Mouse (Mus musculus) ES-E14 (cell line): Measurements from ENCODE around the gene Hnrnph1. TPM values are rescaled to one million over a fixed set of nuclear protein-coding genes. Genes with fewer than 3 reads are reported as not detected.
"Not testable (repeated sequence)": the region's sequence is repeated elsewhere in the genome, so short reads cannot be mapped to it uniquely, and the experiment has no call there.

Experiments
- DNase-seq: peaks from one replicate; pipeline ENCODE4 v3.0.0-alpha.2; 2013; ENCODE audit warnings: low read depth, low spot score
- H3K27ac ChIP-seq: 2 replicates; pipeline ENCODE4 v1.5.1; 2012; ENCODE audit warnings: low read depth, mild to moderate bottlenecking, low read length, moderate library complexity, mixed read lengths; ENCODE audit not compliant: poor library complexity, insufficient read depth, severe bottlenecking
- H3K36me3 ChIP-seq: 2 replicates; pipeline ENCODE4 v1.6.1; 2012; ENCODE audit warnings: mild to moderate bottlenecking, low read length, moderate library complexity, mixed read lengths; ENCODE audit not compliant: control insufficient read depth, poor library complexity, insufficient read depth, severe bottlenecking
- H3K4me1 ChIP-seq, 2 experiments: fragments of 150-350 bp in 1 of 2; sonication (generic) in 1 of 2; 2 replicates each; pipeline ENCODE4 v1.6.1; 2012; ENCODE audit warnings: low read length in 2 of 2, mild to moderate bottlenecking in 1 of 2, mixed read lengths in 1 of 2; ENCODE audit not compliant: control insufficient read depth in 2 of 2, insufficient read depth in 2 of 2, poor library complexity in 1 of 2
- H3K4me3 ChIP-seq, 2 experiments: fragments of 150-350 bp in 1 of 2; sonication (generic) in 1 of 2; 2 replicates each; pipeline ENCODE4 v1.5.1; 2012; ENCODE audit warnings: low read length in 2 of 2, low read depth in 1 of 2, mild to moderate bottlenecking in 1 of 2, mixed read lengths in 1 of 2; ENCODE audit not compliant: insufficient read depth in 1 of 2, poor library complexity in 1 of 2, severe bottlenecking in 1 of 2
- H3K9ac ChIP-seq: 2 replicates; pipeline ENCODE4 v1.6.1; 2012; ENCODE audit warnings: low read depth, mild to moderate bottlenecking, low read length, mixed read lengths; ENCODE audit not compliant: poor library complexity, insufficient read depth, severe bottlenecking
- H3K9me3 ChIP-seq: fragments of 150-350 bp; sonication (generic); 2 replicates; pipeline ENCODE4 v1.6.1; 2012; ENCODE audit warnings: low read depth, mild to moderate bottlenecking, low read length; ENCODE audit not compliant: control insufficient read depth, insufficient read depth
- CHD2 ChIP-seq: IDR thresholded peaks from 2 replicates; pipeline ENCODE4 v1.6.1; 2014; ENCODE audit warnings: mild to moderate bottlenecking, low read depth, low read length, inconsistent platforms
- HCFC1 ChIP-seq: IDR thresholded peaks from 2 replicates; pipeline ENCODE4 v1.6.1; 2012; ENCODE audit warnings: low read length, inconsistent platforms, borderline replicate concordance; ENCODE audit not compliant: insufficient read depth
- MAFK ChIP-seq: IDR thresholded peaks from 2 replicates; pipeline ENCODE4 v1.6.1; 2014; ENCODE audit warnings: mild to moderate bottlenecking, low read depth, low read length, inconsistent platforms; ENCODE audit not compliant: insufficient read depth
- ZC3H11A ChIP-seq: IDR thresholded peaks from 2 replicates; pipeline ENCODE4 v1.6.1; 2012; ENCODE audit warnings: low read depth, mild to moderate bottlenecking, inconsistent platforms, low read length, borderline replicate concordance
- ZNF384 ChIP-seq: IDR thresholded peaks from 2 replicates; pipeline ENCODE4 v1.6.1; 2012; ENCODE audit warnings: low read depth, low read length, inconsistent platforms
- in situ Hi-C, 2 experiments: fragments of 600-800 bp; cut with MboI; formaldehyde crosslinking; loops; one replicate each; pipeline ENCODE4 v1.15.1; 2025; ENCODE audit warnings: low sequenced_read_pairs in 2 of 2, inconsistent platforms in 1 of 2; ENCODE audit not compliant: unreplicated experiment in 2 of 2
- total RNA-seq: library from RNA; depleted of rRNA; stranded (reverse); fragments of 300-350 nt; gene quantifications from 2 replicates; pipeline ENCODE4 v1.2.3, GENCODE M21; 2012

The Hnrnph1 gene
- total RNA-seq, 1 experiment: 401 TPM

DNA sequence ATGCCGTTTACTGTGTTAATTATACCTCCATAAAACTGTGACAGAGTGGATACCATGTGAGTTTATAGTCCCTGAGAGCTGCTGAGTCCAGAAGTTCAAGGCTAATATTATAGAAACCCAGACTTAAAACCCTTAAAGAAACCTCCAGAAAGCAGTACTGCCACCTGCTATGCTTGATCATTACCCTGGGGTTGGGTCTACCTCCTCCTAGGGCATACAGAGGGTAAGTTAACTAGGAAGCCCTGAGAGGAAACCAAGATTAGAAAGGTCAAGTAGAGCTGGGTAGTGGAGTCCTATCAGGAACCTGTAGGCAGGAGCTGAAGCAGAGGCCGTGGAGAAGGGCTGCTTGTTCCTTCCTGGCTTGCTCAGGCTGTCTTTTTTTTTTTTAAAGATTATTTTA is 24.6 kb upstream of the Hnrnph1 start:
- Histone ChIP-seq H3K9me3 (no peaks in the 10 kb centered on the region), H3K4me1 (no peaks in the 10 kb centered on the region), H3K4me3 (no peak overlapping the region), H3K27ac (no peak overlapping the region), H3K9ac (no peak overlapping the region), H3K36me3 (no peaks in the 10 kb centered on the region)
- no peak for DNase-seq
- TF ChIP-seq CHD2 (no peak), ZNF384 (no peak), ZC3H11A (no peak), HCFC1 (no peak), MAFK (no peak)
- in situ Hi-C loops: no loop called here

- no peak within 1 kb of the TSS for H3K9ac ChIP-seq
- no peaks in the 10 kb centered on the region for H3K9me3 ChIP-seq
- H3K4me1 ChIP-seq: no peaks in the 10 kb centered on the region
- no peak within 1 kb of the TSS for H3K4me3 ChIP-seq
- TF ChIP-seq ZC3H11A (0 out of 2 replicates have a peak, but pooled peaks have one; percentile 6), HCFC1 (no peak)
- H3K27ac ChIP-seq: no peak within 1 kb of the TSS
- DNase-seq: no peak
- no peaks in the 10 kb centered on the region; the same call in 1 of the 2 replicates for H3K36me3 ChIP-seq
- in situ Hi-C loops: no loop called here
These were observed 22.6 kb upstream of the Hnrnph1 start, which contains the start of gene Cby3 for GRCm38 (mm10) chr11:50354162-50354561. Gene Cby3 (plus strand): TSS chr11:50354462.

GRCm38 (mm10) chr11:50354851-50355250 is 21.9 kb upstream of the Hnrnph1 start:
- no peak overlapping the region for H3K4me3 ChIP-seq
- TF ChIP-seq MAFK (no peak), ZNF384 (no peak), CHD2 (no peak), ZC3H11A (no peak)
- in situ Hi-C loops: no loop called here
- H3K4me1 ChIP-seq: no peaks in the 10 kb centered on the region
- no peaks in the 10 kb centered on the region; the same call in 1 of the 2 replicates for H3K36me3 ChIP-seq
- DNase-seq: no peak
- H3K9me3 ChIP-seq: no peaks in the 10 kb centered on the region
- no peak overlapping the region for H3K9ac ChIP-seq
- no peak overlapping the region for H3K27ac ChIP-seq

- in situ Hi-C loops: no loop called here
- Histone ChIP-seq H3K36me3 (no peaks in the 10 kb centered on the region; the same call in 1 of the 2 replicates), H3K4me1 (no peaks in the 10 kb centered on the region), H3K9me3 (no peaks in the 10 kb centered on the region), H3K4me3 (no peak overlapping the region), H3K9ac (no peak overlapping the region), H3K27ac (no peak overlapping the region)
- no peak for TF ChIP-seq ZNF384
- no peak for TF ChIP-seq ZC3H11A
- no peak for TF ChIP-seq CHD2
- TF ChIP-seq MAFK: no peak
- TF ChIP-seq HCFC1: no peak
- no peak for DNase-seq
These were observed 21.4 kb upstream of the Hnrnph1 start for GRCm38 (mm10) chr11:50355395-50355794.

- Histone ChIP-seq H3K27ac (no peak overlapping the region), H3K9ac (peak overlapping the region; percentile 85), H3K4me3 (peak overlapping the region; percentile 76 to 86), H3K9me3 (no peaks in the 10 kb centered on the region), H3K4me1 (no peaks in the 10 kb centered on the region), H3K36me3 (no peaks in the 10 kb centered on the region; the same call in 1 of the 2 replicates)
- no peak for TF ChIP-seq CHD2
- no peak for TF ChIP-seq MAFK
- no peak for TF ChIP-seq ZC3H11A
- no peak; the same call in 1 of the 2 replicates for TF ChIP-seq HCFC1
- no peak for TF ChIP-seq ZNF384
- peak; percentile 71 for DNase-seq
- in situ Hi-C loops: no loop called here
These were observed 17.6 kb upstream of the Hnrnph1 start for GRCm38 (mm10) chr11:50358950-50359861.

- DNase-seq, H3K27ac ChIP-seq: not testable (repeated sequence)
These were observed 15.5 kb upstream of the Hnrnph1 start for GRCm38 (mm10) chr11:50361282-50361681.

More at GRCm38 (mm10) chr11:50361282-50361681, 15.5 kb upstream of the Hnrnph1 start:
- H3K4me1 ChIP-seq, H3K9ac ChIP-seq, H3K4me3 ChIP-seq, H3K36me3 ChIP-seq, H3K9me3 ChIP-seq, in situ Hi-C loops: not testable (repeated sequence)
